Mouse (Mus musculus) liver, adult 2 months (tissue): ENCODE measurements around the gene Selplg. TPM values are rescaled to one million over a fixed set of nuclear protein-coding genes. Genes with fewer than 3 reads are reported as not detected.
"Not testable (repeated sequence)": the region's sequence is repeated elsewhere in the genome, so short reads cannot be mapped to it uniquely, and the experiment has no call there.

ENCODE experiments used
- DNase-seq: peaks from one replicate; pipeline ENCODE4 v3.0.0-alpha.2; 2011; ENCODE audit warnings: low read depth, low spot score; ENCODE audit errors: extremely low read depth
- H3K27ac ChIP-seq: fragments of 200-500 bp; replicated peaks from 2 replicates; pipeline ENCODE4 v1.5.1; 2012; ENCODE audit warnings: low read depth, mild to moderate bottlenecking, control low read depth, inconsistent platforms, low read length; ENCODE audit not compliant: insufficient read depth
- H3K27me3 ChIP-seq: fragments of 200-500 bp; 2 replicates; pipeline ENCODE4 v1.6.1; 2012; ENCODE audit warnings: mild to moderate bottlenecking, moderate library complexity, low read length, inconsistent platforms; ENCODE audit not compliant: control insufficient read depth, insufficient read depth
- H3K36me3 ChIP-seq: fragments of 200-500 bp; 2 replicates; pipeline ENCODE4 v1.6.1; 2012; ENCODE audit warnings: low read length, inconsistent platforms; ENCODE audit not compliant: control insufficient read depth, insufficient read depth
- H3K4me1 ChIP-seq: fragments of 200-500 bp; 2 replicates; pipeline ENCODE4 v1.6.1; 2011; ENCODE audit warnings: low read length; ENCODE audit not compliant: control insufficient read depth, insufficient read depth
- H3K4me3 ChIP-seq: fragments of 200-500 bp; 2 replicates; pipeline ENCODE4 v1.5.1; 2011; ENCODE audit warnings: low read depth, mild to moderate bottlenecking, control low read depth, low read length, moderate library complexity; ENCODE audit not compliant: insufficient read depth
- H3K79me2 ChIP-seq: fragments of 200-500 bp; 2 replicates; pipeline ENCODE4 v1.6.1; 2012; ENCODE audit warnings: inconsistent platforms, mild to moderate bottlenecking, low read length, moderate library complexity; ENCODE audit not compliant: control insufficient read depth, insufficient read depth
- H3K9ac ChIP-seq: fragments of 200-500 bp; 2 replicates; pipeline ENCODE4 v1.6.1; 2012; ENCODE audit warnings: low read depth, mild to moderate bottlenecking, control low read depth, inconsistent platforms, low read length
- CTCF ChIP-seq: fragments of 200-500 bp; IDR thresholded peaks from 2 replicates; pipeline ENCODE4 v1.5.1; 2011; ENCODE audit warnings: low read depth, low read length, control low read depth
- POLR2A ChIP-seq: fragments of 200-500 bp; IDR thresholded peaks from 2 replicates; pipeline ENCODE4 v1.6.1; 2011; ENCODE audit warnings: low read length, control low read depth; ENCODE audit not compliant: insufficient read depth; ENCODE audit errors: extremely low read depth
- WGBS: fragments of 180-500 bp; shearing (Covaris S2); methylation state at CpG from one replicate; pipeline ENCODE4 v1.1.7; 2018; 5-methylcytosine and 5-hydroxymethylcytosine counted together
- polyA plus RNA-seq: library from polyadenylated mRNA; depleted of rRNA; stranded (reverse); fragments of >200 nt; gene quantifications from 2 replicates; pipeline ENCODE4 v1.2.3, GENCODE M21; 2012
- total RNA-seq: library from RNA; depleted of rRNA; stranded (reverse); fragments of >200 nt; gene quantifications from 2 replicates; pipeline ENCODE4 v1.2.3, GENCODE M21; 2014

Gene Selplg
- total and polyA plus RNA-seq, 2 experiments = 1.1 to 6.2 TPM

- WGBS = 31% methylated on average over 11 of the region's 11 CpGs
- H3K27ac ChIP-seq = peak overlapping the region; percentile 13; the same call in 1 of the 2 replicates
- peaks cover 6% of the 10 kb centered on the region for H3K4me1 ChIP-seq
- no peak overlapping the region for H3K9ac ChIP-seq
- no peak overlapping the region for H3K4me3 ChIP-seq
- TF ChIP-seq CTCF = no peak
- no peak for TF ChIP-seq POLR2A
- DNase-seq = peak; percentile 84
- H3K79me2 ChIP-seq = no peaks in the 10 kb centered on the region
- H3K27me3 ChIP-seq = no peaks in the 10 kb centered on the region
- H3K36me3 ChIP-seq = no peaks in the 10 kb centered on the region
Measured at GRCm38 (mm10) chr5:113790453-113791196, 41.8 kb downstream of the Selplg start.

GRCm38 (mm10) chr5:113789075-113789788 is 43.2 kb downstream of the Selplg start:
- Histone ChIP-seq H3K4me3 (no peak overlapping the region), H3K36me3 (no peaks in the 10 kb centered on the region), H3K79me2 (no peaks in the 10 kb centered on the region), H3K27me3 (no peaks in the 10 kb centered on the region), H3K4me1 (peaks cover 6% of the 10 kb centered on the region), H3K27ac (no peak overlapping the region), H3K9ac (no peak overlapping the region)
- DNase-seq = no peak
- TF ChIP-seq CTCF = no peak
- whole genome bisulfite sequencing = 81% methylated on average over 7 of the region's 7 CpGs

GRCm38 (mm10) chr5:113788645-113789044 is 43.8 kb downstream of the Selplg start:
- 34% methylated on average over 6 of the region's 6 CpGs for WGBS
- Histone ChIP-seq H3K4me1 (peaks cover 6% of the 10 kb centered on the region), H3K36me3 (no peaks in the 10 kb centered on the region), H3K27me3 (no peaks in the 10 kb centered on the region), H3K4me3 (no peak overlapping the region), H3K27ac (no peak overlapping the region), H3K79me2 (no peaks in the 10 kb centered on the region), H3K9ac (no peak overlapping the region)
- peak; percentile 20 for DNase-seq
- TF ChIP-seq CTCF (no peak), POLR2A (no peak)

GRCm38 (mm10) chr5:113786985-113787384 is 45.5 kb downstream of the Selplg start:
- no peak overlapping the region for H3K4me3 ChIP-seq
- no peak overlapping the region for H3K27ac ChIP-seq
- H3K4me1 ChIP-seq = peaks cover 6% of the 10 kb centered on the region
- WGBS = 82% methylated on average over 5 of the region's 5 CpGs
- DNase-seq = no peak
- no peaks in the 10 kb centered on the region for H3K79me2 ChIP-seq
- no peak for TF ChIP-seq POLR2A
- TF ChIP-seq CTCF = no peak
- H3K9ac ChIP-seq = no peak overlapping the region
- H3K36me3 ChIP-seq = no peaks in the 10 kb centered on the region
- no peaks in the 10 kb centered on the region for H3K27me3 ChIP-seq

GRCm38 (mm10) chr5:113784104-113784503 is 48.3 kb downstream of the Selplg start:
- WGBS = 29% methylated on average over 3 of the region's 3 CpGs
- DNase-seq, H3K9ac ChIP-seq, H3K4me1 ChIP-seq, H3K27ac ChIP-seq, H3K4me3 ChIP-seq, H3K27me3 ChIP-seq, H3K36me3 ChIP-seq, H3K79me2 ChIP-seq: not testable (repeated sequence)

- no peak overlapping the region for H3K9ac ChIP-seq
- H3K27me3 ChIP-seq = no peaks in the 10 kb centered on the region
- no peak for TF ChIP-seq POLR2A
- TF ChIP-seq CTCF = no peak
- peak; percentile 19 for DNase-seq
- no peak overlapping the region for H3K27ac ChIP-seq
- no peaks in the 10 kb centered on the region for H3K4me1 ChIP-seq
- no peak overlapping the region for H3K4me3 ChIP-seq
- no peaks in the 10 kb centered on the region for H3K36me3 ChIP-seq
- 24% methylated on average over 12 of the region's 12 CpGs for WGBS
- H3K79me2 ChIP-seq = no peaks in the 10 kb centered on the region
Measured at GRCm38 (mm10) chr5:113783581-113784001, 48.9 kb downstream of the Selplg start.
